Mouse (Mus musculus): ENCODE data around the gene Slc2a13.

- TF ChIP-seq CTCF (conservative IDR thresholded peaks at IDR 0.05; ENCODE audit: low read length) (no peak), POU5F1 (IDR thresholded peaks at IDR 0.05; ENCODE audit: borderline replicate concordance, low read length) (no peak), NANOG (IDR thresholded peaks at IDR 0.05; ENCODE audit: borderline replicate concordance, low read length) (no peak)
Observed at GRCm38 (mm10) chr15:91251544-91252408, 321.3 kb downstream of the Slc2a13 start.
